Mouse (Mus musculus) adrenal gland, adult 2 months (tissue): ENCODE results near the gene Ramp1. TPM values are rescaled to one million over a fixed set of nuclear protein-coding genes. Genes with fewer than 3 reads are reported as not detected.

Experiments used
- DNase-seq: peaks from one replicate; pipeline ENCODE4 v3.0.0; 2021
- polyA plus RNA-seq: library from polyadenylated mRNA; depleted of rRNA; stranded (reverse); fragments of >200 nt; gene quantifications from 2 replicates; pipeline ENCODE4 v1.2.3, GENCODE M21; 2012; rRNA removed
- total RNA-seq, 2 experiments: library from RNA; stranded (reverse); gene quantifications; 2 replicates each; pipeline ENCODE4 v1.2.3; 2021

Gene Ramp1
- total and polyA plus RNA-seq, 3 experiments: 8.0 to 19.9 (median 10.7) TPM

- DNase-seq: no peak
Observed at GRCm38 (mm10) chr1:91239800-91240199, 60.2 kb downstream of the Ramp1 start.

DNA sequence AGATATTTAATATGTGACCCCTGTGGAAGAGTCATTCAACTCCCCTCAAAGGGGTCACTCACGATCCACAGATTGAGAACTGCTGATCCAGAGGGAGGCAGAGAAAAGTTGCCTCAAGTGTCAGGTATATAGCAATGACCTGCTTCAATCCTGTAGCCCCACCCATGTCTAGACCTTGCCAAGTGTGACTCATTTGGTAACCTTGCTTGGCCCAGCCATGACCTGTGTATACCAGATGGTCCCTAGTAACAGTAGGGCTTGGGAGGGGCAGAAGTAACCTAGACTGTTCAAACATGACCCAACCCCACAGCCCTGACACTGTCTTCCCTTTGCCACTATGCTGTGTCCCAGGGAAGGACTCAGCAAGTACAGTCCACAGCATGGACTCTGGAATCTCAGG, 61.1 kb downstream of the Ramp1 start:
- DNase-seq: peak; percentile 83

- no peak for DNase-seq
Observed at GRCm38 (mm10) chr1:91241249-91241648, 61.6 kb downstream of the Ramp1 start.

GRCm38 (mm10) chr1:91248242-91248641, 68.6 kb downstream of the Ramp1 start:
- DNase-seq: peak; percentile 17

DNA sequence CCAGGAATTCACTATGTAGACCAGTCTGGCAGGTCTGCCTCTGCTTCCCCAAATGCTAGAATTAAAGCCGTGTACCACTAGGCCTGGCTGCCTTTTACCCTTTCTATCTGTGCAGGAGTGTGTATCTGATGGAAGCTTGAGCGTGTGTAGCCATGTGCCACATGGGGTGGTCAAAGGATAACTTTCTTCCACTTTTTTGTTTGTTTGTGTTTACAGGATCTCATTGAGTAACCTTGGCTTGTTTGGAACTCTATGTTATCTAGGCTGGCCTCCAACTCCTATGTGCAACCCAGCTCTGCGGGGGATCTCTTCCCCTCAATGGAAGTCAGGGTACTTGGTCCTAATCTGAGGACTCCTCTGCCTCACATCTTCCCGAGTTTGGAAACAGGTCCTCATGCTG, 69.3 kb downstream of the Ramp1 start:
- no peak for DNase-seq

DNA sequence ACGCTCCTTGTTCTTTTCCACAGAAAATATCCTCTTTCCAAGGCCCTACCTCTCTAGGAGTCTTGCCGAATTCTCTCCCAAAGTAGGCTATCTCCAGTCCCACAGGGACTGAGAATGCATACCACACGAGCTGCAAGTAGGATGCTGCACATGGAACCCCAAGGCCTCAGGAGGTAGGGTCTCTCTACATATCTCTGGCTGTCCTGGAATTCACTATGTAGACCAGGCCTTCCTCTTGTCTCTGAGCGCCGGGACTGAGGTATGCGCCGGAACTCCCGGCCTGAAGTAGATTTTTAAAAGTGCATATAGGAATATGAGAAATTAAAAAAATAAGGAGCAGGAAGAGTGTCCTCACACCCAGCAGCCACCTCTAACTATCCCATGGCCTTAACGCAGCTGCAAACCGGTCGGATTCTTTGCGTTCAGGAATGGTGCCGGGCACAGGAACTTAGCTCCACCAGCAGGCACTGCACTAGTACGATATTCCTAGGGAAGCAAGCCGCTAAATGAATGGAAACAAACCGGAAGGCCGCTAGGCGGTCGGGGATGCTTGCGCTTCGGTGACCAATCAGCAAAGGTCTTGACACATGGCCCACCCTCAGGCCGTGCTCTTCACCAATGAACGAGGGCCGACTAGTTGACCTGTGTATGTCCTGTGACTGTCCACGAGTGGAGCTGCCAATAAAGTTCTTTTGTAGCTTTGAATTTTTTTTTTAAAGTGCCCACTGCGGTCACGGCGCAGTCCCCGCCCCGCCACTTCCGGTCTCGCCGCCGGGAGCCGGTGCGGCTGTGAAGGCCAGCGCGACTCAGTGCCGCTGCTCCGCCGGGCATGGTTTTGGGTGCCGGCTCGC, 70.2 kb downstream of the Ramp1 start, which contains the start of gene Ube2f:
TSS of gene Ube2f (plus strand) at position 741 of the 851 bp plus-strand sequence.
- DNase-seq: peak; percentile 95

- DNase-seq: peak; percentile 66
Observed at GRCm38 (mm10) chr1:91250415-91251147, 71.0 kb downstream of the Ramp1 start.

- DNase-seq: peak; percentile 28
Observed at GRCm38 (mm10) chr1:91251148-91251650, 71.6 kb downstream of the Ramp1 start.

DNA sequence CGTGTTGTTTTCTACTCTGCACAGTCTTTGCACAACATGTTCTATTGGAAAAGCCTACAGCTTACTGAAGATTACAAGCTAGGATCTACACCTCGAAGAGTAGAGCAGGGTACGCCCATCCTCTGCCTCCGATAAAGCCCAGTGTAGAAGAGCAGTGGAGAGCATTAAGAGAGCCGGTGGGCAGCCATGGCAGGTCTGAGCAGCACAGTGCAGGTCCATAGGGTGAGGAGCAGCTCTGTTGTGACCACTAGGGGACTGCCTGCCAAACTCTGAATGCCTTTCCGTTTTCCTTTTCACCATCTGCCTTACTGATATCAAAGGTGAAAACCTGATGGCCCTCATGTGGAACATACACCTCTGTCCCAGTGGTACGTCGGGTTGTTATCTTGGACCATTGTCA, 72.3 kb downstream of the Ramp1 start:
- no peak for DNase-seq

DNA sequence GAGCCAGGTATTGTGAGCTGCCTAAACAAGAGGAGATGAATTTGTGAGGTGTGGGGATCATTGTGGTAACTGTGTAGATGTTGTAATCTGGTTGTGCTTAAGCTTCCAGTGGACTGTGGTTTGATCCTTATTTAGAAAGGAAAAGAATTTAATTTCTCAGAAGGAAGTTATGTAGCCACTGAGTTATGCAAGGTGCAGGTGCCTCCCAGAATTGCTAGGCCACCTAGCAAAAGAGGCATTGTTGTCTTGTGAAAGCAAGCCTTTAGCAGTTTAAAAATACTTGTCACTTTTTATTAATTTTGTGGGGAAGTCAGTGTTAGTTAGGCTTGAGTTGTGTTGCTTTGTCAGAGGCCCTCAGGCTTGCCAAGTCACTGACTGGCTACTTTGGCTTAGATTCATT, 78.3 kb downstream of the Ramp1 start:
- DNase-seq: no peak

DNA sequence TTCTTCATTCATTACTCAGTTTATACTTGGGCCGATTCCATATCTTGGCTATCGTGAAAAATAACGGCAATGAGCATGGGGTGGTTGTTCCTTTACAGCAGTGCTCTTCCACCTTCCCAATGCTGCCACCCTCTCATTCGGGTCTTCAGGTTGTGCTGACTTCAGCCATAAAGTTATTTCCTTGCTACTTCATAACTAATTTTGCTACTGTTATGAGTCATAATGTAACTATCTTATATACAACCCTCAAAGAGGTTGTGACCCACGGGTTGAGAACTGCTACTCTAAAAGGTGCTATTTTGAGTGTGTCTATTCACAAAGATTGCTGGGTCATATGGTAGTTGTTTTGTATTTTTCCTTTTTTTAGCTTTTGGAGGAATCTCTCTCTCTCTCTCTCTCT, 80.2 kb downstream of the Ramp1 start:
- no peak for DNase-seq

DNA sequence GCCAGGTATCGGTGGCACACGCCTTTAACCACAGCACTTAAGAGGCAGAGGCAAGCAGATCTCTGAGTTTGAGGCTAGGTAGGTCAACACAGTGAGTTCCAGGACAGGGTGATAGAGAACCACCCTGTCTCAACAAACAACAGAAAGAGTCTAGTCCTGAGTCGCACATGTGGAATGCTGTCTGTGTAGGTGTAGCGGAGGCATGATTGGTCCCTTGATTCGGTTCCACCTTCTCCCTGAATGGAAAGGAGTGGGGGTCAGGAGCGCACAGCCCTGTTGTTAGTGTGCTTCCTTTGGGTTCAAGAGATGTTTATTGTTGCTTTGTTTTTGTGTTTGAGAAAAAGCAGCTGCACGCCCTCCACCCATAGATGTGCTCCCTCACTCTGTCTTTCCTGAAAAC, 82.9 kb downstream of the Ramp1 start:
- no peak for DNase-seq

GRCm38 (mm10) chr1:91272260-91272659, 92.6 kb downstream of the Ramp1 start:
- no peak for DNase-seq

Other genes with a start within 250 kb of the Ramp1 start
- gene Prlh, start 226.7 kb upstream of the Ramp1 start, total RNA-seq: not detected
- not detected in 2 replicates for gene Prlh, start 226.7 kb upstream of the Ramp1 start, polyA plus RNA-seq
- gene Rab17, start 210.2 kb upstream of the Ramp1 start, total RNA-seq: under 1 TPM in 1 of 2 experiments, not detected in 1; 0.31 TPM
- 0.13 TPM in 1 of 2 replicates, not detected in the other for gene Rab17, start 210.2 kb upstream of the Ramp1 start, polyA plus RNA-seq
- gene Lrrfip1, start 181.1 kb upstream of the Ramp1 start, total RNA-seq: 10 to 100 TPM; 63.2 to 63.4 TPM
- 9.2 and 9.4 TPM in 2 replicates for gene Lrrfip1, start 181.1 kb upstream of the Ramp1 start, polyA plus RNA-seq
- not detected for gene Rbm44, start 34.7 kb upstream of the Ramp1 start, total RNA-seq
- gene Rbm44, start 34.7 kb upstream of the Ramp1 start, polyA plus RNA-seq: not detected in 2 replicates
- 100 to 1,000 TPM in 1 of 2 experiments, 10 to 100 TPM in 1; 64.8 to 109 TPM for gene Ube2f, start 70.5 kb downstream of the Ramp1 start, total RNA-seq
- gene Ube2f, start 70.5 kb downstream of the Ramp1 start, polyA plus RNA-seq: 11.7 and 13.9 TPM in 2 replicates
- gene Scly, start 118.5 kb downstream of the Ramp1 start, total RNA-seq: 10 to 100 TPM; 22.9 to 28.4 TPM
- 15.1 and 20.7 TPM in 2 replicates for gene Scly, start 118.5 kb downstream of the Ramp1 start, polyA plus RNA-seq
- gene Espnl, start 142.3 kb downstream of the Ramp1 start, total RNA-seq: under 1 TPM in 1 of 2 experiments, not detected in 1; 0.12 TPM
- gene Espnl, start 142.3 kb downstream of the Ramp1 start, polyA plus RNA-seq: 0.04 and 0.10 TPM in 2 replicates
- gene Klhl30, start 171.2 kb downstream of the Ramp1 start, total RNA-seq: 1 to 10 TPM; 1.0 to 2.1 TPM
- gene Klhl30, start 171.2 kb downstream of the Ramp1 start, polyA plus RNA-seq: 3.1 and 3.3 TPM in 2 replicates
- gene Erfe, start 186.6 kb downstream of the Ramp1 start, total RNA-seq: 10 to 100 TPM in 1 of 2 experiments, 1 to 10 TPM in 1; 3.7 to 16.4 TPM
- gene Erfe, start 186.6 kb downstream of the Ramp1 start, polyA plus RNA-seq: 1.5 and 2.4 TPM in 2 replicates
- gene Ilkap, start 219.0 kb downstream of the Ramp1 start, total RNA-seq: 10 to 100 TPM; 88.8 to 94.7 TPM
- 121 and 122 TPM in 2 replicates for gene Ilkap, start 219.0 kb downstream of the Ramp1 start, polyA plus RNA-seq
- 100 to 1,000 TPM; 190 to 273 TPM for gene Hes6, start 234.2 kb downstream of the Ramp1 start, total RNA-seq
- gene Hes6, start 234.2 kb downstream of the Ramp1 start, polyA plus RNA-seq: 252 and 309 TPM in 2 replicates